Mouse (Mus musculus) T-helper 2 cell (primary cell): Measurements from ENCODE around the gene Cd3g.

Source experiments
- in situ Hi-C: fragments of 300-600 bp; cut with MboI, MseI; formaldehyde crosslinking; loops from one replicate; pipeline ENCODE4 v1.15.1; 2025; ENCODE audit warnings: high pct_unique_total_duplicates

Cd3g gene

DNA sequence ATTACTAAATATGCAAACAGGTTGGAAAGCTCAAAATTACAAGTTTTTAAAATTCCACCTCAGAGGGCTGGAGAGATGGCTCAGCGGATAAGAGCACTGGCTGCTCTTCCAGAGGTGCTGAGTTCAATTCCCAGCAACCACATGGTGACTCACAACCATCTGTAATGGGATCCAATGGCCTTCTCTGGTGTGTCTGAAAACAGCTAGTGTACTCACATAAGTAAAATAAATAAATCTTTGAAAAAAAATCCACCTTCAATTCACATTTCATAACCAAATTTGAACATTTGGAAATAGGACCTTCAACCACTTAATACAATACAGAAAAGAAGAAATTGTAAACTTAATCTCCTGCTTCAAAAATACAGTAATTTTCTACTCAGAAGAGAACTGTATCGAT lies 60.6 kb downstream of the Cd3g start:
- in situ Hi-C loops = loop anchor here (5.0 kb wide), 1 partner anchor 52 kb away; no protein-coding TSS in a partner anchor
